Mouse (Mus musculus) G1E (cell line): Measurements from ENCODE around the gene Arhgap24. TPM values are rescaled to one million over a fixed set of nuclear protein-coding genes. Genes with fewer than 3 reads are reported as not detected.

ENCODE experiments used
- ATAC-seq: 2 replicates; pipeline ENCODE4 v1.8.0; 2016; ENCODE audit warnings: mild to moderate bottlenecking; ENCODE audit not compliant: insufficient number of reproducible peaks, poor library complexity, low FRiP score, severe bottlenecking; ENCODE audit errors: extremely low read depth
- DNase-seq: peaks from one replicate; pipeline ENCODE4 v3.0.0; 2012; ENCODE audit warnings: low spot score
- H3K27me3 ChIP-seq: 2 replicates; pipeline ENCODE4 v1.6.1; 2012; ENCODE audit warnings: mild to moderate bottlenecking, low read length, inconsistent platforms; ENCODE audit not compliant: insufficient read depth
- H3K36me3 ChIP-seq: replicated peaks from 2 replicates; pipeline ENCODE3; 2012; ENCODE audit warnings: mild to moderate bottlenecking, inconsistent platforms
- H3K4me1 ChIP-seq: 2 replicates; pipeline ENCODE4 v1.6.1; 2012; ENCODE audit warnings: low read depth, low read length, inconsistent platforms, mixed read lengths; ENCODE audit not compliant: insufficient read depth
- H3K4me3 ChIP-seq: 2 replicates; pipeline ENCODE4 v1.5.1; 2012; ENCODE audit warnings: low read depth, mild to moderate bottlenecking, inconsistent platforms, low read length, moderate library complexity, mixed read lengths
- H3K9me3 ChIP-seq: replicated peaks from 2 replicates; pipeline ENCODE4 v1.6.1; 2012; ENCODE audit warnings: inconsistent platforms
- CTCF ChIP-seq: IDR thresholded peaks from 2 replicates; pipeline ENCODE4 v1.5.1; 2012; ENCODE audit warnings: low read depth, low read length, inconsistent platforms, mixed read lengths
- GATA1 ChIP-seq: IDR thresholded peaks from 2 replicates; pipeline ENCODE4 v1.6.1; 2012; ENCODE audit warnings: borderline replicate concordance, low read length, inconsistent platforms, mixed read lengths
- GATA2 ChIP-seq: IDR thresholded peaks from 2 replicates; pipeline ENCODE4 v1.6.1; 2012; ENCODE audit warnings: low read depth, low read length, inconsistent platforms, borderline replicate concordance
- POLR2AphosphoS5 ChIP-seq: IDR thresholded peaks from 2 replicates; pipeline ENCODE4 v1.6.1; 2012; ENCODE audit warnings: low read depth, low read length, inconsistent platforms; ENCODE audit not compliant: insufficient replicate concordance
- TAL1 ChIP-seq: conservative IDR thresholded peaks from 2 replicates; pipeline ENCODE4 v1.6.1; 2012; ENCODE audit warnings: low read depth, low read length, inconsistent platforms, mixed read lengths
- polyA plus RNA-seq: library from polyadenylated mRNA; stranded (reverse); fragments of >175 nt; gene quantifications from 2 replicates; pipeline ENCODE4 v1.2.3, GENCODE M21; 2012
- total RNA-seq, 2 experiments: library from RNA; stranded (forward) in 1 of 2; stranded (reverse) in 1 of 2; fragments of 200-1000 nt in 1 of 2; fragments of >200 nt in 1 of 2; fragmentation: Nextera tagmentation in 1 of 2; gene quantifications; 2 replicates each; pipeline ENCODE4 v1.2.3; 2014 to 2017

Gene Arhgap24
- total and polyA plus RNA-seq, 3 experiments: 0.22 TPM; not detected in 2

DNA sequence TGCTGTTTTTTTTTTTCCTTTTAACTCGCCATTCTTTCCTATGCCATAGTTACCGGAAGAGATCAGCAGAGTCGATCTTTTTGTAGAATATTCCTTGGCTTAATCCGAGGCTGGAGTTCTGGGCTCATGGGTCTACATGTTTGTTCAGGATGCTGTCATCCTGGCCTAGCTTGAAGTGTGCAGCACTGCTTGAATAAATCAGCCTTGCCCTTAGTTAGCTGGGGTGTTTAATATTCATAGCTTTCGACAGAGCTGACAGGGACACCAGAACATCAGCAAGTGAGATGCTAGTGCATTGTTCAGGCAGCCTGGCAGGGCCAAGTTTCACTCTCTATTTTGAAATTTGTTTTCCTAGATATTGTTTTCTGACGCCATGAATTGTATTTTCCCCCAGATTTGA, 79.1 kb downstream of the Arhgap24 start:
- no peaks in the 10 kb centered on the region for H3K4me1 ChIP-seq
- no peak overlapping the region for H3K4me3 ChIP-seq
- peaks cover 31% of the 10 kb centered on the region for H3K9me3 ChIP-seq
- TF ChIP-seq CTCF: no peak
- TF ChIP-seq POLR2AphosphoS5: no peak
- TF ChIP-seq GATA2: no peak
- TF ChIP-seq GATA1: no peak
- H3K36me3 ChIP-seq: no peaks in the 10 kb centered on the region
- no peak for ATAC-seq
- DNase-seq: no peak
- no peaks in the 10 kb centered on the region for H3K27me3 ChIP-seq

DNA sequence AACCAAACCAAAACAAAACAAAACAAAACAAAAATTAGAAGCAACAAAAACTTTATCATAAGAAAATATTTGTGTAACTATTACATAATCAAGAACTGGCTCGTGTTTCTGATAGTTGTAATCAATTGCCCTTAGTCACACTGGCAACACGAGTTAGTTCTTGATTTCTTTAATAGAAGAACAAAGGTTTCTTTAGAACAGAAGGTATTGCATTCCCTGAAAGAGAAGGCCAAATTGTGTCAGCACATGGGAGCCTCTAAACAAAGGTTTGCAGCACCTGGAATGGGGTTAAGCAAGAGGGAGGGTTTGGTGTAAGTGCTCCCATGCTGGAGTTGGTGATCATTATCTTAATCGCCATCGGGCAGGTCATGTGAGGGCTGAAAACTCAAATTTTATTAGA, 82.8 kb downstream of the Arhgap24 start:
- TF ChIP-seq CTCF: no peak
- no peak for TF ChIP-seq POLR2AphosphoS5
- no peak for TF ChIP-seq TAL1
- no peak for TF ChIP-seq GATA2
- no peak for TF ChIP-seq GATA1
- H3K27me3 ChIP-seq: no peaks in the 10 kb centered on the region
- ATAC-seq: no peak
- no peaks in the 10 kb centered on the region for H3K4me1 ChIP-seq
- no peak overlapping the region for H3K4me3 ChIP-seq
- DNase-seq: no peak
- H3K36me3 ChIP-seq: no peaks in the 10 kb centered on the region
- H3K9me3 ChIP-seq: peaks cover 35% of the 10 kb centered on the region

DNA sequence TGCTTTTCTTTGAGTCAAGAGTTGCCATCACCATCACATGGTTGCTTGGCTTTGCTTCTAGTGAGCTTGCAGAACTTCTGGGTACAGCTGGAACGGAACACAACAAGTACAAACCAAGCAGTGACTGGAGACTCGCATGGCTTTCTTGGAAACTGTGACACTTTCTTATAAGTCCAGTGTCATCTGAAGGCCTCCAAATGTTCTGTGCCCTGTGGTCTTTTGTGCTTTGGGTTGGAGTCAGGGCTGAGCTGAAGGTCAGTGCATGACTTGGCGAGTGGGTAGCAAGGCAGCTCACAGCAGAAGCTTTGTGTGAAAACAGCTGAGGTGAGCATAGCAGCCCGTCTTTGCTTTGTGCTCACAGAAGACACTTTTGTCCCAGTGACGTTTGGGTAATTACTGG, 87.6 kb downstream of the Arhgap24 start:
- ATAC-seq (no peak), DNase-seq (no peak)
- no peaks in the 10 kb centered on the region for H3K36me3 ChIP-seq
- no peak overlapping the region for H3K4me3 ChIP-seq
- H3K4me1 ChIP-seq: no peaks in the 10 kb centered on the region
- TF ChIP-seq TAL1: no peak
- TF ChIP-seq GATA1: no peak
- no peak for TF ChIP-seq CTCF
- no peak for TF ChIP-seq POLR2AphosphoS5
- no peak for TF ChIP-seq GATA2
- H3K27me3 ChIP-seq: no peaks in the 10 kb centered on the region
- H3K9me3 ChIP-seq: peaks cover 33% of the 10 kb centered on the region

DNA sequence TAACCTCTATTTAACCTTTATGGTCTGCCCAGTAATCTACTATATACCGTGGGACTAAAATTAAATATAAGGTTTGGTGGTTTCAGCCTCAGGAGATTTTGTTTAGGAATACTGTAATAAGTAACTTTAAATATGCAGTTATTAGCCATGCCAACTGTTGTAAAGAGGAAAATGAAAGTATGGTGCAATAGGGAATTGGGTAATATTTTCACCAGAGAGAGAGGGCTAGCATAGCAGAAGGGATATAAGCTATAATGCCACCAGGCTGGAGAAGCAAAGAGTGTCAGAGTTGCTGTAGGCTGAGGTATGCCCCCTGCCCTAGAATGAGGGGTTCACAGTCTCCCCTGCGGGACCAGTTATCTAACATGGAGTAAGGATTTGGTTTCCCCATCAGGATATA, 90.3 kb downstream of the Arhgap24 start:
- DNase-seq (no peak), ATAC-seq (no peak)
- Histone ChIP-seq H3K36me3 (no peaks in the 10 kb centered on the region), H3K9me3 (peaks cover 35% of the 10 kb centered on the region), H3K27me3 (no peaks in the 10 kb centered on the region), H3K4me1 (no peaks in the 10 kb centered on the region), H3K4me3 (no peak overlapping the region)
- no peak for TF ChIP-seq TAL1
- TF ChIP-seq GATA2: no peak
- TF ChIP-seq CTCF: no peak
- TF ChIP-seq POLR2AphosphoS5: no peak
- TF ChIP-seq GATA1: no peak

DNA sequence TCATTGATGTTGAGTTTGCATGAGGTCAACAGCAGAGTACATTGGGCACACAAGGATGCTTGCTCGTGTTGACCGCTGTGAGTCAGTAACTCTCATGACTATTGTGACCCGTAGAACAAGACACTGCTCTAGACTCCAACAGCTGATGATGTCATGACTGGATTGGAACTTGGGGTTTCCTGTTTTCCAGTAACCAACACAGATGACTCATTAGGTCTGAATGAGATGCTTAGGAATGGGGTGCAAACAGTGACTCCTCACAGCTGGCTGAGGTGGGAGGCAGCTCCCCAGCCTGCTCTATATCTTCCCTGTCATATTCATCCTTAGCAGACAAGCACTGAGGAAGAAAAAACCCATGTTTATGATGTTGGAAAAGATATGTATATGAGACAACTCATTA, 95.6 kb downstream of the Arhgap24 start:
- H3K4me3 ChIP-seq: no peak overlapping the region
- TF ChIP-seq TAL1 (no peak), POLR2AphosphoS5 (no peak), GATA2 (no peak), GATA1 (no peak), CTCF (no peak)
- no peaks in the 10 kb centered on the region for H3K27me3 ChIP-seq
- H3K4me1 ChIP-seq: no peaks in the 10 kb centered on the region
- peaks cover 53% of the 10 kb centered on the region for H3K9me3 ChIP-seq
- DNase-seq (no peak), ATAC-seq (no peak)
- no peaks in the 10 kb centered on the region for H3K36me3 ChIP-seq

DNA sequence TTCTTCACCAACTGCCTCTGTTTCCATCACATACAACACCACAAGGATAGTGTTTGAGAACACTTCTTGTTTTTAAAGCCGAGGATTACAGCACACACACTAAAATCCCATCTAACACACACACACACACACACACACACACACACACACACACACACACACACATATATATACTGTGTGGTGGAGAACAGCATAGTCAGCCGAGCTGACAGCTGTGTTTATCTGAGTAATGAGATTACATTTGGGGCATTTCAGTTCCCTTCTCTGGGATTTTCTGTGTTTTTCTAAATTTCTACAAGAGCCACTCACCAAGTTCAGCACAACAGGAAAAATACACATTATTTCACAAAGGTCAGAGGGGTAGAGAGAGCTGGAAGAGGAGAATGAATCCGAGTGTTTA, 96.5 kb downstream of the Arhgap24 start:
- H3K4me3 ChIP-seq: no peak overlapping the region
- TF ChIP-seq POLR2AphosphoS5 (no peak), CTCF (no peak), TAL1 (no peak), GATA1 (no peak), GATA2 (no peak)
- no peaks in the 10 kb centered on the region for H3K36me3 ChIP-seq
- no peaks in the 10 kb centered on the region for H3K27me3 ChIP-seq
- peaks cover 48% of the 10 kb centered on the region for H3K9me3 ChIP-seq
- DNase-seq (no peak), ATAC-seq (no peak)
- no peaks in the 10 kb centered on the region for H3K4me1 ChIP-seq
